Mouse (Mus musculus) midbrain, embryonic 10.5 days (tissue): Measurements from ENCODE around the gene Atrnl1. TPM values are rescaled to one million over a fixed set of nuclear protein-coding genes. Genes with fewer than 3 reads are reported as not detected.

Source experiments
- DNase-seq: peaks from one replicate; pipeline ENCODE4 v3.0.0-alpha.2; 2017; ENCODE audit warnings: low spot score
- H3K27ac ChIP-seq: fragments of 300-500 bp; sonication (generic); replicated peaks from 2 replicates; pipeline ENCODE4 v1.5.1; 2016; ENCODE audit warnings: mild to moderate bottlenecking
- H3K27me3 ChIP-seq: fragments of 300-500 bp; sonication (generic); 2 replicates; pipeline ENCODE4 v1.6.1; 2016; ENCODE audit warnings: low read depth, mild to moderate bottlenecking; ENCODE audit not compliant: poor library complexity, severe bottlenecking
- H3K36me3 ChIP-seq: fragments of 300-500 bp; sonication (generic); 2 replicates; pipeline ENCODE4 v1.6.1; 2016; ENCODE audit warnings: mild to moderate bottlenecking, moderate library complexity
- H3K4me1 ChIP-seq: fragments of 300-500 bp; sonication (generic); 2 replicates; pipeline ENCODE4 v1.6.1; 2016
- H3K4me3 ChIP-seq: fragments of 300-500 bp; sonication (generic); 2 replicates; pipeline ENCODE4 v1.5.1; 2016; ENCODE audit warnings: mild to moderate bottlenecking, moderate library complexity
- H3K9me3 ChIP-seq: fragments of 300-500 bp; sonication (generic); replicated peaks from 2 replicates; pipeline ENCODE4 v1.6.1; 2016; ENCODE audit warnings: mild to moderate bottlenecking
- WGBS: fragments of 180-500 bp; shearing (Covaris S2); methylation state at CpG from one replicate; pipeline ENCODE4 v1.1.7; 2016; 5-methylcytosine and 5-hydroxymethylcytosine counted together
- polyA plus RNA-seq: library from polyadenylated mRNA; unstranded; fragments of >200 nt; fragmentation: Nextera tagmentation; extraction: Ambion mirVana; gene quantifications from 2 replicates; pipeline ENCODE4 v1.2.1, GENCODE M21; 2016

The Atrnl1 gene
- polyA plus RNA-seq, 1 experiment from 2014 or later, result 3.0 TPM

DNA sequence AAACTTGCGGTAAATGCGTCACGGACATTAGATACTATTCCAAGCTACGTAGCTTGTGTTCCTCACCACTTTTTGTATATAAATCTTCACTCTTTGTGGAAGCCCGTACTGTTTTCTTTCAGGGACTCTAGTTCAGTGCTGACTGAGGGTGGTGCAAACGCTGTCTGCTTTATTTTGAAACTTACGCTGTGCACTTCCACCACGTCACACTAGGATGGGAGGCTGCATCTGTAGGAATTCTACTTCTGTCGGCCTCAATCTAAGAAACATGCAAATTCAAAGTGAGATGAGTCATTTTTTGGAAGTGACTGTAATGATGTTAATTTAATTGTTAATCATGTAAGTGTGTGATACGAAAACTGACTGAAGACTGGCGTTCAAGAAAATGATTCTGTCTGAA, 135.7 kb downstream of the Atrnl1 start:
- no peak for DNase-seq
- Histone ChIP-seq H3K36me3 (no peaks in the 10 kb centered on the region), H3K4me3 (no peak overlapping the region), H3K4me1 (no peaks in the 10 kb centered on the region), H3K27ac (no peak overlapping the region), H3K9me3 (no peaks in the 10 kb centered on the region), H3K27me3 (no peaks in the 10 kb centered on the region)
- 94% methylated on average over 11 of the region's 11 CpGs for WGBS

DNA sequence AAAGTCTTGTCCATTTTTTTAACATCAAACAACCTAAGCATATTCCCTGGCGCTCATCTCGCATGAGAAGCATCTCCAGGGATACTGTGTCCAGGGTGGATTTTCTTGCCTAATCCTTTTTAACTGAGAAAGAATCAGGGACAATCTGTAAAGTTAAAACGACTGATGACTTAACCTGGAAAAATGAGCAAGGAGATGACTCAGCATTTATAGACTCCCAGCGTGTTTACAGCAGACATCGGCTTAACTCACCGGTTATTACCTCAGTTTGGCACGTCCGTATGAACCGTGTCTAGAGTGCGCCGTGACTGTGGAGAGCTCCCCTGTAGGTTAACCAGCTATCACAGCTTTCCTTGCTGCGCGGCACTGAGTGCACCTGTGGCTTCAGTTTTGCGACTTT, 141.4 kb downstream of the Atrnl1 start:
- DNase-seq, result no peak
- Histone ChIP-seq H3K36me3 (peaks cover 9% of the 10 kb centered on the region), H3K4me3 (no peak overlapping the region), H3K4me1 (no peaks in the 10 kb centered on the region), H3K27me3 (no peaks in the 10 kb centered on the region), H3K9me3 (no peaks in the 10 kb centered on the region), H3K27ac (no peak overlapping the region)
- WGBS, result 88% methylated on average over 14 of the region's 14 CpGs

DNA sequence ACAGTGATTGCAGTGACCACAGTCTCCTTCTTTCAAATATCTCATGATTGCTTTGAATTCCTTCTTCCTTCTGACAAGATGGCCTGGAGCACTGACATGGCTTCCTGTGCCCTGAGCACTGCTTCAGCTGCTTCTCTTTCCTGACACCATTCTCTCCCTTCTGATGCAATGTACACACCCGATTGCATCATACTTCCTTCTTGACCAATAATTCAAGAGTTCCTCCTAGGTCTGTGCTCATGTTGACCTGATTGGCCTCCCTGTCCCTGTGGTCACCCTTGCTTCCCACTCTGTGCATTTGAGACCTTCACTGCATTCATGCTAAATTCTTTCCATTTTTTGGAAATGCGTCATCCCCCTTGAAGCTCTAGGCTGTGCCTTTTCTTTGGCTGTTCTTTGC, 151.7 kb downstream of the Atrnl1 start:
- Histone ChIP-seq H3K9me3 (no peaks in the 10 kb centered on the region), H3K4me1 (no peaks in the 10 kb centered on the region), H3K27me3 (no peaks in the 10 kb centered on the region), H3K27ac (no peak overlapping the region), H3K36me3 (0 out of 2 replicates have a peak, but pooled peaks cover 15% of the 10 kb centered on the region), H3K4me3 (no peak overlapping the region)
- DNase-seq, result no peak
- WGBS, result 93% methylated on average over 2 of the region's 2 CpGs

DNA sequence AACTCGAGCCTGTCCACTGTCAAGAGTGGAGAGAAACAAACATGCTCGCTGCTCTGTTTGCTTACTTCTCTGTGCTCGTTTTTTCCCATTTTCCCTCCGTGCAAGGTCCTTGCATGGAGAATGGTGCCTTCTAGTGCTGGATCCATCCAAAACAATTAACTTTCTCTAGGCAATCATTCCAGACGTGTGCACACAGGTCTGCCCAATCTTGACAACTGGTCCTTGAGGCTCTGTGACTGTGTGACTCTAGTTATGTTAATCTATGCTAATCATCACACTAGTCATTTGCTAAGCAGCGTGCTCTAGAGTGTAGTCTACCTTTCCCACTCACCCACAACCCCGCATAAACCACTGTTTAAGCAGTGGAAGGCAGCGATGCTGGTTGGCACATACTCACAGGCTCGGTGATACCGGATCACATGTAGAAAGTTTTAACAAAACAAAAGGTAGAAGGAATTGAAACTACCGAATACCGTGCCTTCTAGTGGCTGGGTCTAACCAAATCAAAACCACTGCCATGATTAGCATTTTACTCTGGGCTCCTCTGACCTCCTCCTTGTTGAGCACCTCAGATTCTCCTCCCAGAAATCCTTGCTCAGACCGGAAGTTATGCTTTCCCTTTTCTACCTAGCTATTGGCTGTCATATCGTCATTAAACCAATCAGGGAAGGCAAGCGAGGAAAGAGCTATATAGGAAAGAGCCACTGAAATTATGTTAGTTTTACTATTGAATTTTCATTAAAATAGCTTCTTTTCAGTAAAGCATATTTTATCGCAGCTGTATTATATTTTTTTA, 153.9 kb downstream of the Atrnl1 start:
- 86% methylated on average over 16 of the region's 16 CpGs for WGBS

DNA sequence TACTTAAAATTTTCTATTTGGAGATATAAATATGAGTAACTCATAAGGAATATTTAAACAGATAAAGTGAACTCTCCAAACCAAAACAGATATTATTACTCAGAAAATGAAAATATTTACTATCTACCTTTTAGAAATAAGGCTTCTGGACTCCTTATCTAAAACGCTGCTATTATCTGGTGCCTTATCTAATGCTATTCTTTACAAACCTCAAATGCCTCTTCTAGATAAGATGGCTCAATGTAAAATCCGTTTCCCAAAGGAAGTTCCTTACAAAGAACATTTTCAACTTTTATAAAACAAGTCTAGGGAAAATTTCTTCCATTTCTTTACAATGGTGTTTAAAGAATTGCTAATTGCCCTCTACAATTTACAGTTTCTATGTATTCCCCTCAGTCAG, 156.2 kb downstream of the Atrnl1 start:
- 91% methylated on average over 2 of the region's 2 CpGs for WGBS
- Histone ChIP-seq H3K27ac (no peak overlapping the region), H3K4me1 (no peaks in the 10 kb centered on the region), H3K36me3 (0 out of 2 replicates have a peak, but pooled peaks cover 4% of the 10 kb centered on the region), H3K4me3 (no peak overlapping the region), H3K27me3 (no peaks in the 10 kb centered on the region), H3K9me3 (no peaks in the 10 kb centered on the region)
- no peak for DNase-seq

More for the DNA sequence above, 153.9 kb downstream of the Atrnl1 start:
- H3K36me3 ChIP-seq, result 0 out of 2 replicates have a peak, but pooled peaks cover 15% of the 10 kb centered on the region
- H3K4me3 ChIP-seq, result no peak overlapping the region
- no peaks in the 10 kb centered on the region for H3K27me3 ChIP-seq
- H3K9me3 ChIP-seq, result no peaks in the 10 kb centered on the region
- DNase-seq, result no peak
- H3K27ac ChIP-seq, result no peak overlapping the region
- no peaks in the 10 kb centered on the region for H3K4me1 ChIP-seq

DNA sequence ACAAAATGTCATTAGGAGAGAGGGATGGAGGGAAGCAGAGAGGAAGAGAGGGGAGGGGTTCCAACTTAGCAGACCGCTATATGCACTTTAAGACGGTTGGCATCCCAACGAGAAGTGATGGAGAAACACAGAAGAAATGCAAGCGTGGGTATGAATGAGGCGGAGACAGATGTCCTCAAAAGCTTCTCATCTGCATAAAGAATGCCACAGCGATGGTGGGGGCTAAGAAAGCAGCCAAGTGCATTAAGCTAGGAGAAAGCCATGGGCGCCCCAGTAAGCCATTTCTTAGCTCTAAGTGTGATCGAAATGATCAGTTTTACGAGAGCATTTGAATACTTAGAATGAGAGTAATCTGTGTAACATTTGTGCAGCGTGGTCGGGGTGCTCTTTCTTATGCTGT, 157.8 kb downstream of the Atrnl1 start:
- no peaks in the 10 kb centered on the region for H3K4me1 ChIP-seq
- no peaks in the 10 kb centered on the region for H3K27me3 ChIP-seq
- H3K36me3 ChIP-seq, result no peaks in the 10 kb centered on the region
- H3K9me3 ChIP-seq, result no peaks in the 10 kb centered on the region
- H3K27ac ChIP-seq, result no peak overlapping the region
- DNase-seq, result no peak
- 91% methylated on average over 11 of the region's 11 CpGs for WGBS
- H3K4me3 ChIP-seq, result no peak overlapping the region

DNA sequence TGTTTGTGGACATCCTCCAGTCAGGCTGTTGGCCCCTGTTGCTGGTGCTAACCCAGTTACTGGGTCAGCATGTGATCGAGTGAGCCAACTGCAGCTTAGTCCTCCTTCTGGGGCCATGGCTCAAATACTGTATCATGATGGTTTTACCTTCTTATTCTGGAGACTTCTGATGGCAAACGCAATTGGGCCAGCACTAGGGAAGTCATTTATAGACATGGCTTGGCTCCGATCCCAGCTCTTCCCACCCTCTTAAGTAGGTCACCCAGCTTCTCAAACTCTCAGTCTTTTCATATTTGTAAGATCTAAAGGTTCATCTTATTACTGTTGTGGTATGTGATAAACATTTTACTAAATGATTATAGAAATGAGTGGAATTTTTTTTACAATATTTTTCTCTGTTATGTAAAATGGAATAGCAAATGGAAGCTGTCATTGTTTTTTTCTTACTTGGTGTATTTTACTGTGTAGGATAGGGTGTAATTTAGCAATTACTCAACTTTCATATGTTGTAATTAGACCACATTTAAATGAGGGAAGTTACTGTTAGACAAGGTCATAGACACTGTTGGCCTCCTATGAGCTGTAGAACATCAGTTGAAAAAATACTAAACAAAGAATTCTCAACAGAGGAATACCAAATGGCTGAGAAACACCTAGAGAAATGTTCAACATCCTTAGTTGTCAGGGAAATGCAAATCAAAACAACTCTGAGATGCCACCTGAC, 171.7 kb downstream of the Atrnl1 start:
- Histone ChIP-seq H3K27me3 (no peaks in the 10 kb centered on the region), H3K27ac (no peak overlapping the region), H3K36me3 (no peaks in the 10 kb centered on the region), H3K4me1 (no peaks in the 10 kb centered on the region), H3K9me3 (no peaks in the 10 kb centered on the region), H3K4me3 (no peak overlapping the region)
- 91% methylated on average over 3 of the region's 3 CpGs for WGBS
- DNase-seq, result no peak

DNA sequence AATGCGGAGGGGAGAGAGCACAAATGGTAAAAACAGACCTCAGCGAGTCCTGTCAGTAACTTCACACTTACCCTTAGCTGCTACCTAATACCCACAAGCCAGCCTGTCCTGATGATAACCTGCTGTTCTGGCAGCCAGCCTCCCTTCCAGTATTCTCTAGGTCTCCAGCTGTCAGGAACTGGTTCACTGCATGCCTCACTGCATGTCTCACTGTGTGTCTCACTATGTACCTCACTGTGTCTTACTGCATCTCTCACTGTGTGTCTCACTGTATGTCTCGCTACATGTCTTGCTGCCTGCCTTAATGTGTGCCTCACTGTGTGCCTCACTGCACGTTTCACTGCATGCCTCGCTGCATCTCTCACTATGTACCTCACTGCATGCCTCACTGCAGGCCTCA, 175.9 kb downstream of the Atrnl1 start:
- 78% methylated on average over 5 of the region's 5 CpGs for WGBS
- no peak for DNase-seq
- no peaks in the 10 kb centered on the region for H3K4me1 ChIP-seq
- H3K36me3 ChIP-seq, result no peaks in the 10 kb centered on the region
- no peak overlapping the region for H3K4me3 ChIP-seq
- no peaks in the 10 kb centered on the region for H3K9me3 ChIP-seq
- no peak overlapping the region for H3K27ac ChIP-seq
- H3K27me3 ChIP-seq, result no peaks in the 10 kb centered on the region

DNA sequence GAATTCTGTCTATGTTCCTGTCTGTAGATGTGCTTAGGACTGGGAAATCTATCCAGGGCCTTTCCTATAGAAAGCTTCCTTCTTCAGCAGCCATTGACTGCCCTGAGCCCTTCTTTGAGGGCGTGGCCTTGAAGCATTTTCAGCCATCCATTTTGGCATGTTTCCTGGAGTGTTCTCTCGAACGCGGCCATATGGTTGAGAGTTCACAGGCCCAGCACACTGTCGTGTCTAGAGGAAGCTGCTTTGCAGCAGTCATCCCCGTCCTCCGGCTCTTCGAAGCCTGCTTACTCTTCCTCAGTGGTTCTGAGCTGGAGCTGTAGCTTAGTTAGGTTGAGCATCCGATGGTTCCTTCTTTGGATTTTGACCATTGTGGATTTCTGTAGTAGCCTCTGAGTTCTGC, 191.4 kb downstream of the Atrnl1 start:
- no peaks in the 10 kb centered on the region for H3K9me3 ChIP-seq
- no peaks in the 10 kb centered on the region for H3K27me3 ChIP-seq
- no peak overlapping the region for H3K4me3 ChIP-seq
- H3K36me3 ChIP-seq, result no peaks in the 10 kb centered on the region
- 94% methylated on average over 9 of the region's 9 CpGs for WGBS
- DNase-seq, result no peak
- H3K4me1 ChIP-seq, result no peaks in the 10 kb centered on the region
- H3K27ac ChIP-seq, result no peak overlapping the region

DNA sequence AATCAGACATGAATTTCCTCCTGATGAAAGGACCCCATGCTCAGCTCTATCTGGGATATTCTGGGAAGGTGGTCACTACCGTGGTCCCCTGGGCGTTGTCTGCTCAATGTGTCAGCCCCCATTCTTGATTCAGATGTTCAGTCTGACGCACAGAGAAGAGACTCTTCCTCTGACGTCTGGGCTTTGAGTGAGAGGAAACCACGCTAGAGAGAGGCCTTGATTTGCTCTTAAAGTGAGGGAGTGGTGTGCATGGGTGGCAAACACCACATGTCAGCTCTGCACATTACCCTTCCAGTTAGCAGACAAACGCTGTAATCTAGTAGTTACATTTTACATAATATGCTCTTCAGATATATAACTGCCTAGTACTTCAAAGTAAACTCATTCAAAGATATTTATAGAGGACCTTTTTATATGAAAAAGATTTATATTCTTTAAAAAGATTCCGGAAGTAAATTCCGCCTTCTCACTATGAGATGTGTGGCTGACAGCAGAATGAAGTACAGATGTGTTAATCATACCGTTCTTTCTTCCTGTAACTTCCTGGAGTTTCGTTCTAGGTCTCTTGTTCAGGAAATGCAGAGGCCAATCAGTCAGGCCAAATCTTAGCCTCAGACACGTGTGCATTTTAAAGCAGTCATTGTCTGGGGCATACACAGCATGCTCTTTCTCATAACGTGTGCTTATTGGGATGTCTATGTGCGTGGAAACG, 192.1 kb downstream of the Atrnl1 start:
- no peak for DNase-seq
- no peaks in the 10 kb centered on the region for H3K4me1 ChIP-seq
- H3K27ac ChIP-seq, result no peak overlapping the region
- no peaks in the 10 kb centered on the region for H3K36me3 ChIP-seq
- H3K27me3 ChIP-seq, result no peaks in the 10 kb centered on the region
- H3K9me3 ChIP-seq, result no peaks in the 10 kb centered on the region
- H3K4me3 ChIP-seq, result no peak overlapping the region
- 88% methylated on average over 14 of the region's 14 CpGs for WGBS

DNA sequence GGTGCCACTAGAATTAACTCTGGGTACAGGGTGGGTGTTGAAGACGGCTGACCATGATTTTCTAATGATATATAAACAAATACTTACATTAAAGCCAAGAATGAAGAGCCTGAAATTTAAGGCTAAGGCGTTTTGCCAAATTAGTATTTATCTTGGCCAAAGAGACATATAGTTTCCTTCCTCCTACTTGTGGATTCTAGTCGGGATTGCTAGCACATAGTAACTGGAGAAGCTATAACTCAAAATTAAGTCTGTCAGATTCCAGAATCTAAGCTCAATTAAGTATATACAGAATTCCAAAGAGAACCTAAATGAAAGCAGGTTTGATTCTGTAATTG, 192.6 kb downstream of the Atrnl1 start:
- 87% methylated on average over 3 of the region's 3 CpGs for WGBS
- H3K9me3 ChIP-seq, result no peaks in the 10 kb centered on the region
- no peak overlapping the region for H3K27ac ChIP-seq
- no peak overlapping the region for H3K4me3 ChIP-seq
- DNase-seq, result no peak
- H3K36me3 ChIP-seq, result no peaks in the 10 kb centered on the region
- H3K4me1 ChIP-seq, result no peaks in the 10 kb centered on the region
- H3K27me3 ChIP-seq, result no peaks in the 10 kb centered on the region

DNA sequence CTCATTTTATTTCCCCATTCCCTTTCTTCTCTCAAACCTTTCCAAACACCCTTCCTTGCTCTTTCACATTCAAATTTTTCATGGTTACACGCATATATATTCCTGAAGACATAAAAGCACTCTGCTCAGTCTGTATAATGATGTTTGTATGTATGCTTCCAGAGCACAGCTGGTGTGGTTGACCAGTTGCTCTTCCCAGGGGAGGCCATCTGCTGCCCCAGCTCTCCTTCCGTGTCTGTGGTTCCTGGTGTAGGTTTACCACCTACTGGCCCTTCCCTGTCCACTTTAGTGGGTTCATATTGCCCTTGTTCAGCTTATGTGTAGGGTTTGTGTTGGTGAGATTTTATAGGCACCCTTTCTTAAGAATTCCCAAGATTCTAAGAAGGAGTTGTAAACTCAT, 197.5 kb downstream of the Atrnl1 start:
- no peak overlapping the region for H3K4me3 ChIP-seq
- DNase-seq, result no peak
- 79% methylated on average over 2 of the region's 2 CpGs for WGBS
- no peaks in the 10 kb centered on the region for H3K36me3 ChIP-seq
- H3K4me1 ChIP-seq, result no peaks in the 10 kb centered on the region
- no peaks in the 10 kb centered on the region for H3K27me3 ChIP-seq
- no peak overlapping the region for H3K27ac ChIP-seq
- H3K9me3 ChIP-seq, result no peaks in the 10 kb centered on the region

DNA sequence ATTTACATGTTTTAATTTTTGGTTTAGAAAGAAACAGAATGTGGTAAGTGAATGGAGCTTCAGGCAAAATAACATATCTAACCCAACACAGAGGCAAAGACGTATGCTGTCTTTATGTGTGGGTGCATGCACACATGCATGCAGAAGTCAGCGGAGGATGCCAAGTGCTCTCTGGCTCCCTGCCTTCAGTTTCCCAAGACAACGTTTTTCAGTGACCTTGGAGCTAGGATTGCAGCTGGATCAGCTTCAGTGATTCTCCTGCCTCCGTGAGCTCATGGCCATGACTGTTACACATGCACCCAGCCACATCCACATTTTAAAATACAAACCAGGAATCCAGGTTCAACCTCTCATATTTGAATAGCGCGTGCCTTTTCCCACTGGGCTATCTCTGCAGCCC, 203.5 kb downstream of the Atrnl1 start:
- H3K4me1 ChIP-seq, result no peaks in the 10 kb centered on the region
- no peaks in the 10 kb centered on the region for H3K36me3 ChIP-seq
- no peak overlapping the region for H3K4me3 ChIP-seq
- no peaks in the 10 kb centered on the region for H3K9me3 ChIP-seq
- 91% methylated on average over 6 of the region's 6 CpGs for WGBS
- no peak overlapping the region for H3K27ac ChIP-seq
- no peaks in the 10 kb centered on the region for H3K27me3 ChIP-seq
- no peak for DNase-seq
